Mouse (Mus musculus) stomach, embryonic 15.5 days (tissue): Measurements from ENCODE around the gene Zfp61. TPM values are rescaled to one million over a fixed set of nuclear protein-coding genes. Genes with fewer than 3 reads are reported as not detected.

Experiments
- ATAC-seq: fragments of 200-750 bp; cut with Nextera tagmentation; 2 replicates; pipeline ENCODE4 v1.8.0; 2017; ENCODE audit warnings: low read depth, moderate number of reproducible peaks, moderate TSS enrichment; ENCODE audit not compliant: insufficient read depth, low FRiP score
- H3K27ac ChIP-seq: fragments of 300-500 bp; sonication (generic); 2 replicates; pipeline ENCODE4 v1.5.1; 2015; ENCODE audit warnings: mild to moderate bottlenecking, inconsistent platforms
- H3K27me3 ChIP-seq: fragments of 300-500 bp; sonication (generic); replicated peaks from 2 replicates; pipeline ENCODE4 v1.6.1; 2015; ENCODE audit warnings: inconsistent platforms
- H3K36me3 ChIP-seq: fragments of 300-500 bp; sonication (generic); 2 replicates; pipeline ENCODE4 v1.6.1; 2015; ENCODE audit warnings: inconsistent platforms
- H3K4me1 ChIP-seq: fragments of 300-500 bp; sonication (generic); 2 replicates; pipeline ENCODE4 v1.6.1; 2015; ENCODE audit warnings: inconsistent platforms
- H3K4me2 ChIP-seq: fragments of 300-500 bp; sonication (generic); 2 replicates; pipeline ENCODE4 v1.6.1; 2015; ENCODE audit warnings: mild to moderate bottlenecking, inconsistent platforms
- H3K4me3 ChIP-seq: fragments of 300-500 bp; sonication (generic); replicated peaks from 2 replicates; pipeline ENCODE4 v1.5.1; 2015; ENCODE audit warnings: inconsistent platforms
- H3K9ac ChIP-seq: fragments of 300-500 bp; sonication (generic); 2 replicates; pipeline ENCODE4 v1.6.1; 2015; ENCODE audit warnings: inconsistent platforms
- H3K9me3 ChIP-seq: fragments of 300-500 bp; sonication (generic); 2 replicates; pipeline ENCODE4 v1.6.1; 2016; ENCODE audit warnings: inconsistent platforms
- WGBS: fragments of 180-500 bp; shearing (Covaris S2); methylation state at CpG from one replicate; pipeline ENCODE4 v1.1.7; 2015; 5-methylcytosine and 5-hydroxymethylcytosine counted together
- polyA plus RNA-seq: library from polyadenylated mRNA; unstranded; fragments of >200 nt; fragmentation: Nextera tagmentation; extraction: Ambion mirVana; gene quantifications from 2 replicates; pipeline ENCODE4 v1.2.1, GENCODE M21; 2015

The Zfp61 gene
- polyA plus RNA-seq, result 29.6 and 31.3 TPM in 2 replicates

GRCm38 (mm10) chr7:24300771-24301282 is at the start of gene Zfp61:
Gene Zfp61, minus strand, starts transcription at chr7:24301232.
- H3K27ac ChIP-seq, result peak within 1 kb of the TSS; percentile 95
- 1% methylated on average over 13 of the region's 13 CpGs for WGBS
- ATAC-seq, result peak; percentile 80
- no peaks in the 10 kb centered on the region; the same call in 1 of the 2 replicates for H3K4me1 ChIP-seq
- no peaks in the 10 kb centered on the region for H3K27me3 ChIP-seq
- peaks cover 16% of the 10 kb centered on the region for H3K36me3 ChIP-seq
- H3K4me2 ChIP-seq, result peak within 1 kb of the TSS; percentile 88
- peak within 1 kb of the TSS; percentile 26; the same call in 1 of the 2 replicates for H3K9ac ChIP-seq
- peak within 1 kb of the TSS; percentile 73 for H3K4me3 ChIP-seq
- no peaks in the 10 kb centered on the region for H3K9me3 ChIP-seq

- H3K9me3 ChIP-seq, result no peaks in the 10 kb centered on the region
- 31% methylated on average over 6 of the region's 6 CpGs for WGBS
- no peak within 1 kb of the TSS for H3K9ac ChIP-seq
- ATAC-seq, result no peak
- no peaks in the 10 kb centered on the region for H3K4me1 ChIP-seq
- H3K4me2 ChIP-seq, result no peak within 1 kb of the TSS
- no peaks in the 10 kb centered on the region for H3K36me3 ChIP-seq
- no peak within 1 kb of the TSS for H3K4me3 ChIP-seq
- no peak within 1 kb of the TSS for H3K27ac ChIP-seq
- no peaks in the 10 kb centered on the region; the same call in 1 of the 2 replicates for H3K27me3 ChIP-seq
Measured at GRCm38 (mm10) chr7:24348896-24349295, 47.9 kb upstream of the Zfp61 start, which contains the start of gene Lypd5. Gene Lypd5, plus strand, starts transcription at chr7:24349196.

GRCm38 (mm10) chr7:24346444-24346843 is 45.4 kb upstream of the Zfp61 start:
- H3K36me3 ChIP-seq, result no peaks in the 10 kb centered on the region
- no peaks in the 10 kb centered on the region for H3K9me3 ChIP-seq
- H3K4me1 ChIP-seq, result no peaks in the 10 kb centered on the region
- no peak overlapping the region for H3K27ac ChIP-seq
- no peaks in the 10 kb centered on the region; the same call in 1 of the 2 replicates for H3K27me3 ChIP-seq
- no peak overlapping the region for H3K9ac ChIP-seq
- ATAC-seq, result no peak
- H3K4me2 ChIP-seq, result no peak overlapping the region
- H3K4me3 ChIP-seq, result no peak overlapping the region
- WGBS, result 58% methylated on average over 5 of the region's 5 CpGs

- no peaks in the 10 kb centered on the region for H3K9me3 ChIP-seq
- H3K4me2 ChIP-seq, result no peak overlapping the region
- no peaks in the 10 kb centered on the region for H3K36me3 ChIP-seq
- H3K4me1 ChIP-seq, result no peaks in the 10 kb centered on the region
- no peak overlapping the region for H3K4me3 ChIP-seq
- WGBS, result 60% methylated on average over 7 of the region's 7 CpGs
- no peak for ATAC-seq
- H3K27me3 ChIP-seq, result no peaks in the 10 kb centered on the region; the same call in 1 of the 2 replicates
- H3K27ac ChIP-seq, result no peak overlapping the region
- no peak overlapping the region for H3K9ac ChIP-seq
Measured at GRCm38 (mm10) chr7:24343701-24344272, 42.8 kb upstream of the Zfp61 start.

- Histone ChIP-seq H3K4me2 (no peak overlapping the region), H3K9me3 (no peaks in the 10 kb centered on the region), H3K27me3 (peaks cover 2% of the 10 kb centered on the region; the same call in 1 of the 2 replicates), H3K36me3 (no peaks in the 10 kb centered on the region), H3K4me3 (no peak overlapping the region), H3K27ac (no peak overlapping the region), H3K9ac (no peak overlapping the region), H3K4me1 (no peaks in the 10 kb centered on the region)
- no peak for ATAC-seq
- 46% methylated on average over 2 of the region's 2 CpGs for WGBS
Measured at GRCm38 (mm10) chr7:24338241-24338640, 37.2 kb upstream of the Zfp61 start.

- no peak for ATAC-seq
- 10% methylated on average over 5 of the region's 5 CpGs for WGBS
Measured at GRCm38 (mm10) chr7:24335699-24336309, 34.8 kb upstream of the Zfp61 start.

GRCm38 (mm10) chr7:24333304-24333986 is 32.4 kb upstream of the Zfp61 start, which contains the start of gene Tescl:
Gene Tescl, minus strand, starts transcription at chr7:24333936.
- Histone ChIP-seq H3K36me3 (no peaks in the 10 kb centered on the region), H3K9ac (no peak within 1 kb of the TSS), H3K4me3 (0 out of 2 replicates have a peak within 1 kb of the TSS, but pooled peaks have one; percentile 5), H3K4me1 (no peaks in the 10 kb centered on the region), H3K27ac (no peak within 1 kb of the TSS), H3K9me3 (no peaks in the 10 kb centered on the region), H3K27me3 (peaks cover 2% of the 10 kb centered on the region; the same call in 1 of the 2 replicates), H3K4me2 (peak within 1 kb of the TSS; percentile 32)
- WGBS, result 38% methylated on average over 49 of the region's 49 CpGs
- ATAC-seq, result no peak

More at GRCm38 (mm10) chr7:24335699-24336309, 34.8 kb upstream of the Zfp61 start:
- H3K9ac ChIP-seq, result no peak overlapping the region
- H3K4me1 ChIP-seq, result no peaks in the 10 kb centered on the region
- no peaks in the 10 kb centered on the region for H3K36me3 ChIP-seq
- H3K4me2 ChIP-seq, result no peak overlapping the region
- H3K27ac ChIP-seq, result no peak overlapping the region
- peaks cover 2% of the 10 kb centered on the region; the same call in 1 of the 2 replicates for H3K27me3 ChIP-seq
- H3K9me3 ChIP-seq, result no peaks in the 10 kb centered on the region
- no peak overlapping the region for H3K4me3 ChIP-seq

GRCm38 (mm10) chr7:24327281-24327975 is 26.4 kb upstream of the Zfp61 start:
- 72% methylated on average over 14 of the region's 14 CpGs for WGBS
- Histone ChIP-seq H3K9me3 (no peaks in the 10 kb centered on the region), H3K4me2 (no peak overlapping the region), H3K27me3 (no peaks in the 10 kb centered on the region), H3K36me3 (no peaks in the 10 kb centered on the region), H3K27ac (no peak overlapping the region), H3K4me3 (no peak overlapping the region), H3K9ac (no peak overlapping the region), H3K4me1 (0 out of 2 replicates have a peak, but pooled peaks cover 6% of the 10 kb centered on the region)
- peak; percentile 56; the same call in 1 of the 2 replicates for ATAC-seq

- Histone ChIP-seq H3K9me3 (no peaks in the 10 kb centered on the region), H3K4me1 (0 out of 2 replicates have a peak, but pooled peaks cover 6% of the 10 kb centered on the region), H3K4me2 (peak overlapping the region; percentile 56), H3K4me3 (peak overlapping the region; percentile 27; the same call in 1 of the 2 replicates), H3K27ac (no peak overlapping the region), H3K36me3 (no peaks in the 10 kb centered on the region), H3K27me3 (no peaks in the 10 kb centered on the region), H3K9ac (no peak overlapping the region)
- ATAC-seq, result no peak
- WGBS, result 54% methylated on average over 20 of the region's 20 CpGs
Measured at GRCm38 (mm10) chr7:24326273-24327135, 25.5 kb upstream of the Zfp61 start.

- H3K4me2 ChIP-seq, result peak overlapping the region; percentile 56
- H3K9me3 ChIP-seq, result no peaks in the 10 kb centered on the region
- H3K4me3 ChIP-seq, result peak overlapping the region; percentile 27
- H3K36me3 ChIP-seq, result no peaks in the 10 kb centered on the region
- no peak overlapping the region for H3K9ac ChIP-seq
- no peaks in the 10 kb centered on the region for H3K27me3 ChIP-seq
- 17% methylated on average over 13 of the region's 13 CpGs for WGBS
- H3K4me1 ChIP-seq, result 0 out of 2 replicates have a peak, but pooled peaks cover 6% of the 10 kb centered on the region
- ATAC-seq, result no peak
- no peak overlapping the region for H3K27ac ChIP-seq
Measured at GRCm38 (mm10) chr7:24325675-24326128, 24.7 kb upstream of the Zfp61 start.
